Comparison of ENCODE assay signal across 8 mouse cellular contexts in the genomic region with DNA sequence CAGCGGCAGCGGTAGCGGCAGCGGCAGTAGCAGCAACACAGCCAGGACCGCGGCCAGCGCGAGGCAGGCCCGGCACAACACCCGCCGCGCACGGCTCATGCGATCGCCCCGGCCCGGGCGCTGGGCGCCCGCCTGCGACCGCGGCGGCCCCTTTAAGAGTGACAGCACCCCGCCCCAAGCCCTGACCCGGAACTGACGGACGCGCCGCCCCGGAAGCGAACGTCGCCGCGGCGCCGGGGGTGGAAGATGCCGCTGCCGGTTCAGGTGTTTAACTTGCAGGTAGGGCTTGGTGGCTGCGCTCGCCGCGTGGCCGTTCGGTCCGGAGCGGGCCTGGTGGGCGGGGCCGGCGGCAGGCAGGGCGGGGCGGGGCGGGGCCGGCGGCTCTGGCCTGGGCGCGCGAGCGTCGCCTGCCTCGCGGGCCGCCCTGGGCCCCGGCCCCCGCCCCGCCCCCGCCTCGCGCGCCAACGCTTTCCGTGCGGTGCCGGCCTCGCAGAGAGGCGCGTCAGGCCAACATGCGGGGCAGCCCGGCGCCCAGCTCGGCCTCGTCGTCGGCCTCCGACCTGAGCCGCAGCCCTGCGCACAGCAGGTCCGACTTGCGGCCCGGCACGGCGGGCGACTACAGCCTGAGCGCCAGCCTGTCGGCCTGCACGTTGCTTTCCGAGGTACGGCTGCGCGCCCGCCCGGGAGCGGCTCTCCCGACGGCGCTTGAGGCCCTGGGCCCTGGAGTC. TPM values are rescaled to one million over a fixed set of nuclear protein-coding genes. Genes with fewer than 3 reads are reported as not detected.
DNase-seq lines count a peak whose midpoint lies in the region; ATAC-seq lines count a peak whose summit lies in the region.

A gene (minus strand): TSS at position 144 of the 728 bp plus-strand sequence.
A gene (plus strand): TSS at position 209 of the 728 bp plus-strand sequence.

- ATAC-seq in embryonic facial prominence, embryonic 14.5 days (ENCODE audit: low read depth), result peak; percentile 91
- ATAC-seq in kidney, embryonic 15.5 days (replicated peaks; ENCODE audit: low FRiP score), result peak; percentile 78
- peak; percentile 82 for ATAC-seq in liver, embryonic 11.5 days (replicated peaks; ENCODE audit: low FRiP score)
- ATAC-seq in stomach, embryonic 14.5 days (ENCODE audit: insufficient number of reproducible peaks, insufficient read depth, low FRiP score, low read depth), result peak; percentile 80

- DNase-seq in A20 (ENCODE audit: low read depth, low spot score), result peak; percentile 87
- DNase-seq in adrenal gland, postnatal 4 days (ENCODE audit: low spot score in 2 of 2), result peak; percentile 63 to 68
- peak; percentile 89 for DNase-seq in embryonic facial prominence, embryonic 14.5 days (ENCODE audit: low spot score)
- peak; percentile 92 for DNase-seq in heart, embryonic 10.5 days (ENCODE audit: low spot score)
- DNase-seq in liver, embryonic 11.5 days (ENCODE audit: low spot score), result peak; percentile 90
- peak; percentile 60 to 73 for DNase-seq in natural killer cell, adult 2 months (ENCODE audit: low spot score in 2 of 2)

- no peaks in the 10 kb centered on the region for H3K9me3 ChIP-seq in embryonic facial prominence, embryonic 14.5 days (ENCODE audit: control insufficient read depth, low read length)
- no peaks in the 10 kb centered on the region for H3K9me3 ChIP-seq in heart, embryonic 10.5 days
- no peaks in the 10 kb centered on the region for H3K9me3 ChIP-seq in kidney, embryonic 15.5 days (replicated peaks)
- no peaks in the 10 kb centered on the region for H3K9me3 ChIP-seq in liver, embryonic 11.5 days (ENCODE audit: control insufficient read depth, low read length)
- no peaks in the 10 kb centered on the region for H3K9me3 ChIP-seq in stomach, embryonic 14.5 days (ENCODE audit: control insufficient read depth, low read depth, low read length)

- peaks cover 10% of the 10 kb centered on the region for H3K4me1 ChIP-seq in embryonic facial prominence, embryonic 14.5 days (ENCODE audit: control insufficient read depth, insufficient read depth, low read length)
- peaks cover 25% of the 10 kb centered on the region for H3K4me1 ChIP-seq in heart, embryonic 10.5 days
- peaks cover 25% of the 10 kb centered on the region for H3K4me1 ChIP-seq in kidney, embryonic 15.5 days
- H3K4me1 ChIP-seq in liver, embryonic 11.5 days (replicated peaks; ENCODE audit: control insufficient read depth, insufficient read depth, low read length), result peaks cover 18% of the 10 kb centered on the region
- peaks cover 7% of the 10 kb centered on the region; the same call in 1 of the 2 replicates for H3K4me1 ChIP-seq in stomach, embryonic 14.5 days (ENCODE audit: control insufficient read depth, insufficient read depth, low read length)

- 0% methylated on average over 34 of the region's 107 CpGs for WGBS in embryonic facial prominence, embryonic 14.5 days
- 1% methylated on average over 101 of the region's 107 CpGs for WGBS in heart, embryonic 10.5 days
- under 1% methylated on average over 98 of the region's 107 CpGs for WGBS in kidney, embryonic 15.5 days
- under 1% methylated on average over 86 of the region's 107 CpGs for WGBS in liver, embryonic 11.5 days
- WGBS in stomach, embryonic 14.5 days, result under 1% methylated on average over 75 of the region's 107 CpGs

- peaks cover 55% of the 10 kb centered on the region for H3K36me3 ChIP-seq in embryonic facial prominence, embryonic 14.5 days (ENCODE audit: control insufficient read depth, insufficient read depth, low read length)
- peaks cover 50% of the 10 kb centered on the region for H3K36me3 ChIP-seq in heart, embryonic 10.5 days
- peaks cover 46% of the 10 kb centered on the region for H3K36me3 ChIP-seq in kidney, embryonic 15.5 days
- peaks cover 24% of the 10 kb centered on the region for H3K36me3 ChIP-seq in liver, embryonic 11.5 days (ENCODE audit: control insufficient read depth, insufficient read depth, low read length)
- peaks cover 32% of the 10 kb centered on the region for H3K36me3 ChIP-seq in stomach, embryonic 14.5 days (ENCODE audit: control insufficient read depth, insufficient read depth, low read length)

- peak within 1 kb of the TSS; percentile 95 for H3K4me2 ChIP-seq in embryonic facial prominence, embryonic 14.5 days (ENCODE audit: low read depth, low read length)
- H3K4me2 ChIP-seq in kidney, embryonic 15.5 days, result peak within 1 kb of the TSS; percentile 94
- peak within 1 kb of the TSS; percentile 95 for H3K4me2 ChIP-seq in liver, embryonic 11.5 days
- H3K4me2 ChIP-seq in stomach, embryonic 14.5 days (replicated peaks; ENCODE audit: low read depth, low read length), result peak within 1 kb of the TSS; percentile 93

- H3K27ac ChIP-seq in embryonic facial prominence, embryonic 14.5 days (replicated peaks; ENCODE audit: low read depth, low read length), result peak within 1 kb of the TSS; percentile 74
- peak within 1 kb of the TSS; percentile 91 for H3K27ac ChIP-seq in heart, embryonic 10.5 days
- H3K27ac ChIP-seq in kidney, embryonic 15.5 days, result peak within 1 kb of the TSS; percentile 84
- peak within 1 kb of the TSS; percentile 89 for H3K27ac ChIP-seq in liver, embryonic 11.5 days (ENCODE audit: low read depth, low read length)
- peak within 1 kb of the TSS; percentile 70 for H3K27ac ChIP-seq in stomach, embryonic 14.5 days (ENCODE audit: low read length)

- H3K9ac ChIP-seq in embryonic facial prominence, embryonic 14.5 days (ENCODE audit: low read depth, low read length), result peak within 1 kb of the TSS; percentile 92
- peak within 1 kb of the TSS; percentile 87 for H3K9ac ChIP-seq in kidney, embryonic 15.5 days
- H3K9ac ChIP-seq in liver, embryonic 11.5 days (ENCODE audit: low read depth, low read length), result peak within 1 kb of the TSS; percentile 96
- peak within 1 kb of the TSS; percentile 88 for H3K9ac ChIP-seq in stomach, embryonic 14.5 days (replicated peaks; ENCODE audit: low read depth, low read length)

- H3K27me3 ChIP-seq in embryonic facial prominence, embryonic 14.5 days (replicated peaks; ENCODE audit: control insufficient read depth, insufficient read depth, low read length), result no peaks in the 10 kb centered on the region
- peaks cover 17% of the 10 kb centered on the region for H3K27me3 ChIP-seq in heart, embryonic 10.5 days (ENCODE audit: insufficient read depth, poor library complexity, severe bottlenecking)
- H3K27me3 ChIP-seq in kidney, embryonic 15.5 days, result 0 out of 2 replicates have a peak, but pooled peaks cover 6% of the 10 kb centered on the region
- H3K27me3 ChIP-seq in liver, embryonic 11.5 days (replicated peaks; ENCODE audit: control insufficient read depth, insufficient read depth, low read length), result no peaks in the 10 kb centered on the region
- no peaks in the 10 kb centered on the region for H3K27me3 ChIP-seq in stomach, embryonic 14.5 days (ENCODE audit: control insufficient read depth, insufficient read depth, low read length)

- peak within 1 kb of the TSS; percentile 92 for H3K4me3 ChIP-seq in embryonic facial prominence, embryonic 14.5 days (ENCODE audit: low read depth, low read length)
- peak within 1 kb of the TSS; percentile 94 for H3K4me3 ChIP-seq in heart, embryonic 10.5 days
- peak within 1 kb of the TSS; percentile 97 for H3K4me3 ChIP-seq in kidney, embryonic 15.5 days (replicated peaks)
- peak within 1 kb of the TSS; percentile 97 for H3K4me3 ChIP-seq in liver, embryonic 11.5 days (ENCODE audit: low read depth, low read length)
- peak within 1 kb of the TSS; percentile 85 for H3K4me3 ChIP-seq in stomach, embryonic 14.5 days (ENCODE audit: low read depth, low read length)

RNA-seq across cellular contexts. Expression of the first gene that starts in this region (rescaled TPM):
- 10 to 100 TPM; 18.9 to 22.7 TPM for total RNA-seq in adrenal gland, postnatal 4 days (2021)
- polyA plus RNA-seq in embryonic facial prominence, embryonic 14.5 days (2014; fragmentation: Nextera tagmentation; extraction: Ambion mirVana), result 32.5 and 36.9 TPM in 2 replicates
- 28.4 and 30.4 TPM in 2 replicates for polyA plus RNA-seq in heart, embryonic 10.5 days (2016; fragmentation: Nextera tagmentation; extraction: Ambion mirVana)
- polyA plus RNA-seq in kidney, embryonic 15.5 days (2015; fragmentation: Nextera tagmentation; extraction: Ambion mirVana), result 36.5 and 39.9 TPM in 2 replicates
- polyA plus RNA-seq in liver, embryonic 11.5 days (2014; fragmentation: Nextera tagmentation; extraction: Ambion mirVana), result 30.3 and 33.4 TPM in 2 replicates
- 27.8 and 29.5 TPM in 2 replicates for polyA plus RNA-seq in stomach, embryonic 14.5 days (2014; fragmentation: Nextera tagmentation; extraction: Ambion mirVana)

RNA-seq across cellular contexts. Expression of the second gene that starts in this region (rescaled TPM):
- total RNA-seq in adrenal gland, postnatal 4 days (2021), result 100 to 1,000 TPM; 109 to 111 TPM
- polyA plus RNA-seq in embryonic facial prominence, embryonic 14.5 days (2014; fragmentation: Nextera tagmentation; extraction: Ambion mirVana), result 207 and 219 TPM in 2 replicates
- 184 and 208 TPM in 2 replicates for polyA plus RNA-seq in heart, embryonic 10.5 days (2016; fragmentation: Nextera tagmentation; extraction: Ambion mirVana)
- polyA plus RNA-seq in kidney, embryonic 15.5 days (2015; fragmentation: Nextera tagmentation; extraction: Ambion mirVana), result 200 and 215 TPM in 2 replicates
- polyA plus RNA-seq in liver, embryonic 11.5 days (2014; fragmentation: Nextera tagmentation; extraction: Ambion mirVana), result 209 and 210 TPM in 2 replicates
- 218 and 224 TPM in 2 replicates for polyA plus RNA-seq in stomach, embryonic 14.5 days (2014; fragmentation: Nextera tagmentation; extraction: Ambion mirVana)

Comparison
In these comparisons a context has a peak if more than half of its experiments do, and no peak if none do; other contexts are left out.
1. Peak in every context shown above with its lines: DNase-seq, ATAC-seq, H3K4me3 ChIP-seq and H3K27ac ChIP-seq.